In genomic region chr2:35277686-35278085, GRCm38 (mm10) we compare ENCODE assay signal across 9 mouse cellular contexts. TPM values are rescaled to one million over a fixed set of nuclear protein-coding genes. Genes with fewer than 3 reads are reported as not detected.
DNase-seq lines count a peak whose midpoint lies in the region; ATAC-seq and TF ChIP-seq lines count a peak whose summit lies in the region.
"Had no signal": no experiment of that assay in that cellular context is flagged by ENCODE, and none has a peak within 500 bp of the region (broad histone marks: within the 10 kb centered on the region; RNA-seq: fewer than 3 reads in every experiment).

No protein-coding gene starts in this region.

- H3K27me3 ChIP-seq in heart, embryonic 11.5 days (ENCODE audit: control insufficient read depth, insufficient read depth, low read length): peaks cover 20% of the 10 kb centered on the region
- H3K27me3 ChIP-seq in lung, postnatal 0 days (replicated peaks; ENCODE audit: insufficient read depth, low read length): no peaks in the 10 kb centered on the region

- no peak overlapping the region for H3K9ac ChIP-seq in heart, embryonic 11.5 days (ENCODE audit: low read depth, low read length)
- no peak overlapping the region for H3K9ac ChIP-seq in lung, postnatal 0 days (replicated peaks; ENCODE audit: low read depth)
- H3K9ac ChIP-seq: midbrain, embryonic 12.5 days had no signal

- no peak overlapping the region for H3K4me3 ChIP-seq in heart, embryonic 11.5 days (ENCODE audit: low read depth, low read length)
- no peak overlapping the region for H3K4me3 ChIP-seq in lung, postnatal 0 days (ENCODE audit: low read depth, low read length)
- H3K4me3 ChIP-seq: midbrain, embryonic 12.5 days had no signal

- DNase-seq in heart, adult 11 months: peak; percentile 100
- DNase-seq in 3T3-L1 (ENCODE audit: low read depth, low spot score): peak; percentile 97
- DNase-seq in gastrocnemius, postnatal 4 days (ENCODE audit: low spot score in 2 of 2): peak; percentile 69 to 86
- peak; percentile 90 for DNase-seq in lung, postnatal 0 days (ENCODE audit: low spot score)
- DNase-seq in Muller cell, postnatal 12 days (ENCODE audit: inconsistent ontology term): no peak
- no peak for DNase-seq in liver
- DNase-seq in cerebellum, adult 11-12 months: no peak

- H3K9me3 ChIP-seq in heart, embryonic 11.5 days (replicated peaks; ENCODE audit: control insufficient read depth, low read length): no peaks in the 10 kb centered on the region
- H3K9me3 ChIP-seq in lung, postnatal 0 days (ENCODE audit: low read length): no peaks in the 10 kb centered on the region
- H3K9me3 ChIP-seq: midbrain, embryonic 12.5 days had no signal

- no peak for TF ChIP-seq CTCF in lung, postnatal 0 days (IDR thresholded peaks at IDR 0.05)

- TF ChIP-seq EP300 in lung, postnatal 0 days (IDR thresholded peaks at IDR 0.05): no peak; the same call in 1 of the 2 replicates

- no peak overlapping the region for H3K4me2 ChIP-seq in heart, embryonic 11.5 days
- H3K4me2 ChIP-seq in lung, postnatal 0 days (replicated peaks; ENCODE audit: low read depth, low read length): no peak overlapping the region
- H3K4me2 ChIP-seq: midbrain, embryonic 12.5 days had no signal

- H3K27ac ChIP-seq in heart, embryonic 11.5 days (ENCODE audit: low read depth, low read length): no peak overlapping the region
- peak overlapping the region; percentile 87 for H3K27ac ChIP-seq in lung, postnatal 0 days (ENCODE audit: low read length)
- H3K27ac ChIP-seq: midbrain, embryonic 12.5 days had no signal

- WGBS in heart, embryonic 11.5 days (ENCODE audit: insufficient replicate concordance): 54% methylated on average over 3 of the region's 3 CpGs
- 67% methylated on average over 3 of the region's 3 CpGs for whole genome bisulfite sequencing in lung, postnatal 0 days

- H3K36me3 ChIP-seq in heart, embryonic 11.5 days (ENCODE audit: control insufficient read depth, insufficient read depth, low read length): no peaks in the 10 kb centered on the region
- H3K36me3 ChIP-seq in lung, postnatal 0 days (ENCODE audit: insufficient read depth, low read length): no peaks in the 10 kb centered on the region
- H3K36me3 ChIP-seq: midbrain, embryonic 12.5 days had no signal

- H3K4me1 ChIP-seq in heart, embryonic 11.5 days (ENCODE audit: control insufficient read depth, insufficient read depth, low read length): peaks cover 21% of the 10 kb centered on the region
- H3K4me1 ChIP-seq in lung, postnatal 0 days (ENCODE audit: insufficient read depth, low read depth, low read length): peaks cover 11% of the 10 kb centered on the region; the same call in 1 of the 2 replicates

- no peak for ATAC-seq in heart, embryonic 11.5 days (replicated peaks; ENCODE audit: insufficient number of reproducible peaks, low FRiP score, low TSS enrichment)
- peak; percentile 72 for ATAC-seq in lung, postnatal 0 days

RNA-seq across cellular contexts. Expression of gene Gsn, which starts 21.5 kb away (rescaled TPM):
- polyA plus RNA-seq in heart, embryonic 11.5 days (2014; fragmentation: Nextera tagmentation; extraction: Ambion mirVana): 116 and 132 TPM in 2 replicates
- total RNA-seq in gastrocnemius, postnatal 4 days (2021): 100 to 1,000 TPM; 259 to 284 TPM
- polyA plus RNA-seq in lung, postnatal 0 days (2015; fragmentation: Nextera tagmentation; extraction: Ambion mirVana): 956 and 1,007 TPM in 2 replicates

RNA-seq across cellular contexts. Expression of gene Stom, which starts 59.1 kb away (rescaled TPM):
- 39.6 and 46.1 TPM in 2 replicates for polyA plus RNA-seq in heart, embryonic 11.5 days (2014; fragmentation: Nextera tagmentation; extraction: Ambion mirVana)
- total RNA-seq in gastrocnemius, postnatal 4 days (2021): 10 to 100 TPM; 34.1 to 50.4 TPM
- 76.9 and 86.2 TPM in 2 replicates for polyA plus RNA-seq in lung, postnatal 0 days (2015; fragmentation: Nextera tagmentation; extraction: Ambion mirVana)

Comparison
In these comparisons a context has a peak if more than half of its experiments do, and no peak if none do; other contexts are left out.
1. DNase-seq: peak in heart, adult 11 months (single experiment), 3T3-L1 (single experiment), gastrocnemius, postnatal 4 days (2 of 2) and lung, postnatal 0 days (single experiment); none in Muller cell, postnatal 12 days (single experiment), liver (single experiment) and cerebellum, adult 11-12 months (single experiment).